In the genomic region with DNA sequence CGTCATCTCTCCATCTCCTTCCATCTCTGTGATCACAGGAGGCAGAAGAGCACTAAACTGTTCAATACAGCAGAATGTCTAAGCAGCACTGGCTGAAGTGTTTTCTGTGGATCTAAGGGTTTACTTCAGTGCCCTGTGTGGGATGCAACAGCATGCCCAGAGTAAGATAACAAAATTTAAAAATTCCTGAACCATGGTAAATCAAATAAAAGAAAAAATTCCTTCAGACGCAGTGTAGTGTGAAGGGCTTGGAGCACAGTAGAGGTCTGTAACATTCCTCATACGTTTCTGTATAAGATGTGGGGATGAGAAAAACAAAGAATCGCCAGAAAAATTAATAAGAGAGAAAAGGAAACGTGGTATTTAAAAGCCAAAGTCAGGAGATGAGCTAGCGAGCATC, we compare ENCODE assay signal across 21 mouse cellular contexts. TPM values are rescaled to one million over a fixed set of nuclear protein-coding genes. Genes with fewer than 3 reads are reported as not detected.
DNase-seq lines count a peak whose midpoint lies in the region; ATAC-seq and TF ChIP-seq lines count a peak whose summit lies in the region.
"Had no signal": no experiment of that assay in that cellular context is flagged by ENCODE, and none has a peak within 500 bp of the region (broad histone marks: within the 10 kb centered on the region; RNA-seq: fewer than 3 reads in every experiment).

No protein-coding gene starts in this region.

- H3K27ac ChIP-seq in kidney, embryonic 15.5 days, result no peak overlapping the region
- H3K27ac ChIP-seq in kidney, embryonic 16.5 days (ENCODE audit: low read length), result no peak overlapping the region
- no peak overlapping the region for H3K27ac ChIP-seq in kidney, postnatal 0 days

- no peak overlapping the region for H3K4me3 ChIP-seq in kidney, embryonic 15.5 days (replicated peaks)
- no peak overlapping the region for H3K4me3 ChIP-seq in kidney, embryonic 16.5 days (ENCODE audit: low read length)
- H3K4me3 ChIP-seq in kidney, postnatal 0 days (replicated peaks; ENCODE audit: low read depth, low read length), result no peak overlapping the region

- H3K4me2 ChIP-seq in kidney, embryonic 15.5 days, result no peak overlapping the region
- no peak overlapping the region for H3K4me2 ChIP-seq in kidney, embryonic 16.5 days (replicated peaks; ENCODE audit: low read depth, low read length)
- no peak overlapping the region for H3K4me2 ChIP-seq in kidney, postnatal 0 days (ENCODE audit: low read length)

- 71% methylated on average over 6 of the region's 6 CpGs for WGBS in kidney, embryonic 15.5 days
- WGBS in kidney, embryonic 16.5 days, result 58% methylated on average over 6 of the region's 6 CpGs
- WGBS in kidney, postnatal 0 days, result 63% methylated on average over 6 of the region's 6 CpGs

- H3K36me3 ChIP-seq in kidney, embryonic 15.5 days, result no peaks in the 10 kb centered on the region
- H3K36me3 ChIP-seq in kidney, embryonic 16.5 days (ENCODE audit: insufficient read depth, low read length), result no peaks in the 10 kb centered on the region
- H3K36me3 ChIP-seq in kidney, postnatal 0 days (ENCODE audit: insufficient read depth, low read length), result no peaks in the 10 kb centered on the region
- H3K36me3 ChIP-seq: G1E had no signal

- H3K27me3 ChIP-seq in kidney, embryonic 15.5 days, result no peaks in the 10 kb centered on the region
- no peaks in the 10 kb centered on the region for H3K27me3 ChIP-seq in kidney, embryonic 16.5 days (ENCODE audit: insufficient read depth, low read length)
- no peaks in the 10 kb centered on the region for H3K27me3 ChIP-seq in kidney, postnatal 0 days (ENCODE audit: insufficient read depth, low read length)
- H3K27me3 ChIP-seq: CH12.LX, Patski had no signal

- no peaks in the 10 kb centered on the region for H3K9me3 ChIP-seq in kidney, embryonic 15.5 days (replicated peaks)
- no peaks in the 10 kb centered on the region for H3K9me3 ChIP-seq in kidney, embryonic 16.5 days (ENCODE audit: low read length)
- no peaks in the 10 kb centered on the region for H3K9me3 ChIP-seq in kidney, postnatal 0 days (replicated peaks; ENCODE audit: low read length)
- H3K9me3 ChIP-seq: G1E had no signal

- H3K4me1 ChIP-seq in kidney, embryonic 15.5 days, result peaks cover 3% of the 10 kb centered on the region; the same call in 1 of the 2 replicates
- H3K4me1 ChIP-seq in kidney, embryonic 16.5 days (ENCODE audit: insufficient read depth, low read length), result peaks cover 10% of the 10 kb centered on the region
- H3K4me1 ChIP-seq in kidney, postnatal 0 days (replicated peaks; ENCODE audit: insufficient read depth, low read length), result no peaks in the 10 kb centered on the region

- ATAC-seq in kidney, embryonic 15.5 days (replicated peaks; ENCODE audit: low FRiP score), result 0 out of 2 replicates have a peak, but pooled peaks have one; percentile 55
- ATAC-seq in kidney, embryonic 16.5 days (ENCODE audit: low FRiP score, low TSS enrichment), result peak; percentile 67; the same call in 1 of the 2 replicates
- no peak for ATAC-seq in kidney, postnatal 0 days (replicated peaks; ENCODE audit: low FRiP score, low read depth)
- ATAC-seq: activated CD4-positive, CD25-positive, alpha-beta regulatory T cell, adult 4 months; CD4-positive, CD25-positive, alpha-beta regulatory T cell, adult 4 months; Patski had no signal

- H3K9ac ChIP-seq in kidney, embryonic 15.5 days, result no peak overlapping the region
- H3K9ac ChIP-seq in kidney, embryonic 16.5 days (replicated peaks; ENCODE audit: low read length), result no peak overlapping the region
- H3K9ac ChIP-seq in kidney, postnatal 0 days (ENCODE audit: low read depth, low read length), result no peak overlapping the region

- no peak for TF ChIP-seq CTCF in kidney, postnatal 0 days (IDR thresholded peaks at IDR 0.05; ENCODE audit: low read depth)

- DNase-seq in kidney, postnatal 25 days, result no peak
- no peak for DNase-seq in kidney, postnatal 36 days
- DNase-seq in kidney, postnatal 0 days (ENCODE audit: low spot score), result peak; percentile 24
- DNase-seq in kidney, adult 18-20 months, result no peak
- DNase-seq: adrenal gland, adult 2 months; adrenal gland, adult 8-10 months; adrenal gland, postnatal 10 days; adrenal gland, postnatal 14 days; adrenal gland, postnatal 25 days; adrenal gland, postnatal 36 days; B cell, adult 2 months; cerebellum, adult 11 months; cerebellum, adult 11-12 months; cerebellum, adult 18-20 months had no signal

RNA-seq across cellular contexts. Expression of a gene that starts 44.9 kb away (rescaled TPM):
- polyA plus RNA-seq in kidney, embryonic 15.5 days (2015; fragmentation: Nextera tagmentation; extraction: Ambion mirVana), result 13.3 and 14.6 TPM in 2 replicates
- polyA plus RNA-seq in kidney, embryonic 16.5 days (2015; fragmentation: Nextera tagmentation; extraction: Ambion mirVana), result 16.0 and 18.6 TPM in 2 replicates
- 18.2 and 20.9 TPM in 2 replicates for polyA plus RNA-seq in kidney, postnatal 0 days (2015; fragmentation: Nextera tagmentation; extraction: Ambion mirVana)
